Mouse (Mus musculus) MEL (cell line): ENCODE results near the gene Myo5a. TPM values are rescaled to one million over a fixed set of nuclear protein-coding genes. Genes with fewer than 3 reads are reported as not detected.

ENCODE experiments used
- DNase-seq: peaks from one replicate; pipeline ENCODE4 v3.0.0; 2011; ENCODE audit warnings: low read depth, low spot score
- H3K27ac ChIP-seq: 2 replicates; pipeline ENCODE4 v1.5.1; 2012; ENCODE audit warnings: low read depth, mild to moderate bottlenecking, control low read depth, low read length, moderate library complexity; ENCODE audit not compliant: control insufficient read depth
- H3K27me3 ChIP-seq, 2 experiments: fragments of 150-350 bp in 1 of 2; sonication (generic) in 1 of 2; 2 replicates each; pipeline ENCODE4 v1.6.1; 2012; ENCODE audit warnings: low read length in 2 of 2, mild to moderate bottlenecking in 2 of 2, improper control_type of control experiment in 1 of 2, moderate library complexity in 1 of 2; ENCODE audit not compliant: insufficient read depth in 2 of 2, control insufficient read depth in 1 of 2
- H3K36me3 ChIP-seq, 2 experiments: 2 replicates each; pipeline ENCODE4 v1.6.1; 2012 to 2014; ENCODE audit warnings: low read length in 2 of 2, improper control_type of control experiment in 1 of 2, inconsistent platforms in 1 of 2, mild to moderate bottlenecking in 1 of 2; ENCODE audit not compliant: insufficient read depth in 2 of 2, control insufficient read depth in 1 of 2
- H3K4me1 ChIP-seq, 2 experiments: fragments of 150-350 bp in 1 of 2; sonication (generic) in 1 of 2; 2 replicates each; pipeline ENCODE4 v1.6.1; 2012; ENCODE audit warnings: low read length in 2 of 2, improper control_type of control experiment in 1 of 2, mild to moderate bottlenecking in 1 of 2; ENCODE audit not compliant: insufficient read depth in 2 of 2, control insufficient read depth in 1 of 2
- H3K4me3 ChIP-seq, 2 experiments: fragments of 150-350 bp in 1 of 2; sonication (generic) in 1 of 2; 2 replicates each; pipeline ENCODE4 v1.5.1; 2012; ENCODE audit warnings: low read depth in 2 of 2, low read length in 2 of 2, mild to moderate bottlenecking in 2 of 2, moderate library complexity in 2 of 2, control low read depth in 1 of 2, improper control_type of control experiment in 1 of 2; ENCODE audit not compliant: control insufficient read depth in 1 of 2, insufficient read depth in 1 of 2
- H3K79me2 ChIP-seq: 2 replicates; pipeline ENCODE4 v1.6.1; 2012; ENCODE audit warnings: mild to moderate bottlenecking, low read length, moderate library complexity; ENCODE audit not compliant: control insufficient read depth, poor library complexity, insufficient read depth
- H3K9ac ChIP-seq: 2 replicates; pipeline ENCODE4 v1.6.1; 2012; ENCODE audit warnings: low read depth, mild to moderate bottlenecking, control low read depth, low read length, moderate library complexity; ENCODE audit not compliant: control insufficient read depth, poor library complexity, severe bottlenecking
- H3K9me3 ChIP-seq: fragments of 150-350 bp; sonication (generic); replicated peaks from 2 replicates; pipeline ENCODE4 v1.6.1; 2012; ENCODE audit warnings: mild to moderate bottlenecking, low read length, improper control_type of control experiment, moderate library complexity; ENCODE audit not compliant: insufficient read depth
- CHD1 ChIP-seq: IDR thresholded peaks from 2 replicates; pipeline ENCODE4 v1.6.1; 2012; ENCODE audit warnings: low read depth, mild to moderate bottlenecking, inconsistent platforms, low read length, improper control_type of control experiment
- CHD2 ChIP-seq: IDR thresholded peaks from 2 replicates; pipeline ENCODE4 v1.6.1; 2011; ENCODE audit warnings: low read length, improper control_type of control experiment
- CTCF ChIP-seq, 3 experiments: IDR thresholded peaks in 2 of 3; conservative IDR thresholded peaks in 1 of 3; 2 replicates each; pipeline ENCODE4 v1.5.1; 2011 to 2012; ENCODE audit warnings: low read length in 3 of 3, low read depth in 2 of 3, mild to moderate bottlenecking in 2 of 3, improper control_type of control experiment in 1 of 3, inconsistent platforms in 1 of 3, mixed read lengths in 1 of 3, moderate library complexity in 1 of 3; ENCODE audit not compliant: control insufficient read depth in 1 of 3, insufficient read depth in 1 of 3, poor library complexity in 1 of 3, severe bottlenecking in 1 of 3
- E2F4 ChIP-seq: IDR thresholded peaks from 2 replicates; pipeline ENCODE4 v1.6.1; 2011; ENCODE audit warnings: low read depth, low read length, improper control_type of control experiment, borderline replicate concordance
- ELF1 ChIP-seq: IDR thresholded peaks from 2 replicates; pipeline ENCODE4 v1.6.1; 2014; ENCODE audit warnings: low read depth, mild to moderate bottlenecking, inconsistent platforms, low read length, improper control_type of control experiment, moderate library complexity
- EP300 ChIP-seq, 2 experiments: IDR thresholded peaks; 2 replicates each; pipeline ENCODE4 v1.6.1; 2011; ENCODE audit warnings: improper control_type of control experiment in 2 of 2, low read length in 2 of 2, low read depth in 1 of 2, mild to moderate bottlenecking in 1 of 2
- ETS1 ChIP-seq: IDR thresholded peaks from 2 replicates; pipeline ENCODE4 v1.6.1; 2012; ENCODE audit warnings: low read depth, mild to moderate bottlenecking, inconsistent platforms, low read length, improper control_type of control experiment, moderate library complexity
- GABPA ChIP-seq: IDR thresholded peaks from 2 replicates; pipeline ENCODE4 v1.6.1; 2012; ENCODE audit warnings: low read depth, mild to moderate bottlenecking, inconsistent platforms, low read length, improper control_type of control experiment, moderate library complexity
- GATA1 ChIP-seq: IDR thresholded peaks from 2 replicates; pipeline ENCODE4 v1.6.1; 2011; ENCODE audit warnings: low read depth, low read length, improper control_type of control experiment
- HCFC1 ChIP-seq: IDR thresholded peaks from 2 replicates; pipeline ENCODE4 v1.6.1; 2012; ENCODE audit warnings: low read depth, mild to moderate bottlenecking, inconsistent platforms, low read length, improper control_type of control experiment, moderate library complexity
- JUND ChIP-seq: IDR thresholded peaks from 2 replicates; pipeline ENCODE4 v1.6.1; 2011; ENCODE audit warnings: low read depth, mild to moderate bottlenecking, improper control_type of control experiment, low read length
- KAT2A ChIP-seq: conservative IDR thresholded peaks from 2 replicates; pipeline ENCODE4 v1.6.1; 2012; ENCODE audit warnings: low read depth, low read length, improper control_type of control experiment, inconsistent platforms
- MAFK ChIP-seq: IDR thresholded peaks from 2 replicates; pipeline ENCODE4 v1.6.1; 2011; ENCODE audit warnings: low read depth, mild to moderate bottlenecking, low read length, improper control_type of control experiment, borderline replicate concordance
- MAX ChIP-seq: IDR thresholded peaks from 2 replicates; pipeline ENCODE4 v1.6.1; 2011; ENCODE audit warnings: low read length, improper control_type of control experiment
- MAZ ChIP-seq: IDR thresholded peaks from 2 replicates; pipeline ENCODE4 v1.6.1; 2012; ENCODE audit warnings: low read depth, mild to moderate bottlenecking, inconsistent platforms, low read length, improper control_type of control experiment
- MEF2A ChIP-seq: IDR thresholded peaks from 2 replicates; pipeline ENCODE4 v1.6.1; 2014; ENCODE audit warnings: low read depth, mild to moderate bottlenecking, inconsistent platforms, low read length, improper control_type of control experiment; ENCODE audit not compliant: poor library complexity, insufficient replicate concordance, severe bottlenecking; ENCODE audit errors: extremely low read depth
- MXI1 ChIP-seq: IDR thresholded peaks from 2 replicates; pipeline ENCODE4 v1.6.1; 2011; ENCODE audit warnings: mild to moderate bottlenecking, low read depth, low read length, improper control_type of control experiment
- MYB ChIP-seq: IDR thresholded peaks from 2 replicates; pipeline ENCODE4 v1.6.1; 2011; ENCODE audit warnings: mild to moderate bottlenecking, low read depth, low read length, improper control_type of control experiment
- MYC ChIP-seq: IDR thresholded peaks from 2 replicates; pipeline ENCODE4 v1.6.1; 2011; ENCODE audit warnings: low read depth, mild to moderate bottlenecking, low read length, improper control_type of control experiment, moderate library complexity
- NELFE ChIP-seq: IDR thresholded peaks from 2 replicates; pipeline ENCODE4 v1.6.1; 2011; ENCODE audit warnings: low read depth, low read length, improper control_type of control experiment
- NRF1 ChIP-seq: IDR thresholded peaks from 2 replicates; pipeline ENCODE4 v1.6.1; 2014; ENCODE audit warnings: low read depth, mild to moderate bottlenecking, inconsistent platforms, low read length, improper control_type of control experiment, moderate library complexity; ENCODE audit not compliant: poor library complexity, insufficient read depth, severe bottlenecking
- POLR2A ChIP-seq, 2 experiments: IDR thresholded peaks; 2 replicates each; pipeline ENCODE4 v1.6.1; 2011 to 2012; ENCODE audit warnings: low read length in 2 of 2, mild to moderate bottlenecking in 2 of 2, control low read depth in 1 of 2, improper control_type of control experiment in 1 of 2, low read depth in 1 of 2, moderate library complexity in 1 of 2; ENCODE audit not compliant: control insufficient read depth in 1 of 2, insufficient read depth in 1 of 2, poor library complexity in 1 of 2
- POLR2AphosphoS2 ChIP-seq: IDR thresholded peaks from 2 replicates; pipeline ENCODE4 v1.6.1; 2011; ENCODE audit warnings: low read length, improper control_type of control experiment
- POLR2AphosphoS5 ChIP-seq: IDR thresholded peaks from 2 replicates; pipeline ENCODE4 v1.6.1; 2012; ENCODE audit warnings: low read depth, borderline replicate concordance, mild to moderate bottlenecking, inconsistent platforms, low read length, moderate library complexity, mixed read lengths
- RAD21 ChIP-seq: IDR thresholded peaks from 2 replicates; pipeline ENCODE4 v1.6.1; 2011; ENCODE audit warnings: mild to moderate bottlenecking, low read depth, low read length, improper control_type of control experiment
- RCOR1 ChIP-seq: IDR thresholded peaks from 2 replicates; pipeline ENCODE4 v1.6.1; 2012; ENCODE audit warnings: low read depth, mild to moderate bottlenecking, inconsistent platforms, low read length, improper control_type of control experiment
- SIN3A ChIP-seq: IDR thresholded peaks from 2 replicates; pipeline ENCODE4 v1.6.1; 2012; ENCODE audit warnings: low read length, improper control_type of control experiment, inconsistent platforms
- SMC3 ChIP-seq: IDR thresholded peaks from 2 replicates; pipeline ENCODE4 v1.6.1; 2011; ENCODE audit warnings: low read depth, low read length, improper control_type of control experiment
- TAL1 ChIP-seq: IDR thresholded peaks from 2 replicates; pipeline ENCODE4 v1.6.1; 2012; ENCODE audit warnings: mild to moderate bottlenecking, inconsistent platforms, low read length, moderate library complexity, mixed read lengths
- TBP ChIP-seq: IDR thresholded peaks from 2 replicates; pipeline ENCODE4 v1.8.0; 2011; ENCODE audit warnings: low read depth, low read length, improper control_type of control experiment
- TCF12 ChIP-seq: IDR thresholded peaks from 2 replicates; pipeline ENCODE4 v1.6.1; 2014; ENCODE audit warnings: low read depth, mild to moderate bottlenecking, inconsistent platforms, low read length, improper control_type of control experiment, moderate library complexity
- UBTF ChIP-seq: IDR thresholded peaks from 2 replicates; pipeline ENCODE4 v1.6.1; 2012; ENCODE audit warnings: low read depth, mild to moderate bottlenecking, inconsistent platforms, low read length, improper control_type of control experiment, moderate library complexity, borderline replicate concordance; ENCODE audit not compliant: insufficient read depth
- USF1 ChIP-seq: IDR thresholded peaks from 2 replicates; pipeline ENCODE4 v1.6.1; 2014; ENCODE audit warnings: low read depth, mild to moderate bottlenecking, inconsistent platforms, low read length, improper control_type of control experiment, moderate library complexity
- USF2 ChIP-seq, 2 experiments: IDR thresholded peaks; 2 replicates each; pipeline ENCODE4 v1.6.1; 2011 to 2012; ENCODE audit warnings: improper control_type of control experiment in 2 of 2, low read length in 2 of 2, borderline replicate concordance in 1 of 2, inconsistent platforms in 1 of 2, low read depth in 1 of 2, mild to moderate bottlenecking in 1 of 2; ENCODE audit not compliant: insufficient read depth in 1 of 2
- ZC3H11A ChIP-seq: IDR thresholded peaks from 2 replicates; pipeline ENCODE4 v1.6.1; 2012; ENCODE audit warnings: low read depth, mild to moderate bottlenecking, inconsistent platforms, low read length, improper control_type of control experiment
- ZKSCAN1 ChIP-seq: IDR thresholded peaks from 2 replicates; pipeline ENCODE4 v1.6.1; 2012; ENCODE audit warnings: low read depth, mild to moderate bottlenecking, inconsistent platforms, low read length, improper control_type of control experiment, moderate library complexity
- ZMIZ1 ChIP-seq: IDR thresholded peaks from 2 replicates; pipeline ENCODE4 v1.6.1; 2012; ENCODE audit warnings: low read depth, mild to moderate bottlenecking, inconsistent platforms, low read length, improper control_type of control experiment, moderate library complexity
- ZNF384 ChIP-seq: IDR thresholded peaks from 2 replicates; pipeline ENCODE4 v1.6.1; 2012; ENCODE audit warnings: low read depth, mild to moderate bottlenecking, inconsistent platforms, low read length, improper control_type of control experiment
- polyA plus RNA-seq, 2 experiments: library from polyadenylated mRNA; stranded (reverse) in 1 of 2; unstranded in 1 of 2; fragments of >175 nt in 1 of 2; fragments of >200 nt in 1 of 2; gene quantifications; 2 replicates each; pipeline versions ENCODE4 v1.2.1 to v1.2.4; 2012; ENCODE audit warnings: low replicate concordance in 2 of 2, low read depth in 1 of 2; ENCODE audit not compliant: insufficient read length in 2 of 2, insufficient read depth in 1 of 2, missing spikeins in 1 of 2
- total RNA-seq: library from RNA; depleted of rRNA; stranded (reverse); fragments of 300-350 nt; gene quantifications from 2 replicates; pipeline ENCODE4 v1.2.3, GENCODE M21; 2012

Gene Myo5a
- total and polyA plus RNA-seq, 3 experiments = 18.9 to 208 (median 49.0) TPM

- peaks cover 8% of the 10 kb centered on the region for H3K79me2 ChIP-seq
- TF ChIP-seq MXI1 = no peak
- TF ChIP-seq MAX = no peak
- no peak for TF ChIP-seq ZC3H11A
- no peak for TF ChIP-seq GATA1
- TF ChIP-seq CHD1 = no peak
- TF ChIP-seq RAD21 = no peak
- TF ChIP-seq POLR2A (IDR thresholded peaks at IDR 0.05; ENCODE audit: control insufficient read depth in 1 of 2, insufficient read depth in 1 of 2, low read depth in 1 of 2, low read length in 2 of 2, poor library complexity in 1 of 2) = peak in 1 of 2 experiments; percentile 46; a peak in 1 of 4 replicates
- TF ChIP-seq ZNF384 = no peak
- no peak for TF ChIP-seq MAFK
- TF ChIP-seq NELFE = no peak
- no peak for TF ChIP-seq ZKSCAN1
- TF ChIP-seq USF1 = no peak
- TF ChIP-seq NRF1 = no peak
- TF ChIP-seq POLR2AphosphoS5 = no peak
- 0 out of 2 replicates have a peak, but pooled peaks have one; percentile 17 for TF ChIP-seq TCF12
- TF ChIP-seq SIN3A = peak; percentile 40; the same call in 1 of the 2 replicates
- TF ChIP-seq CHD2 = no peak
- peak; percentile 39; the same call in 1 of the 2 replicates for TF ChIP-seq MYC
- no peak for TF ChIP-seq CTCF (IDR thresholded peaks at IDR 0.05 in 2 of 3, conservative IDR thresholded peaks at IDR 0.05 in 1 of 3; ENCODE audit: control insufficient read depth in 1 of 3, insufficient read depth in 1 of 3, low read depth in 2 of 3, low read length in 3 of 3, poor library complexity in 1 of 3, severe bottlenecking in 1 of 3)
- peak in 1 of 2 experiments; percentile 38; a peak in 2 of 4 replicates for TF ChIP-seq EP300 (IDR thresholded peaks at IDR 0.05; ENCODE audit: low read depth in 1 of 2, low read length in 2 of 2)
- TF ChIP-seq RCOR1 = no peak; the same call in 1 of the 2 replicates
- no peak for TF ChIP-seq E2F4
- TF ChIP-seq TAL1 = no peak
- TF ChIP-seq GABPA = no peak
- peak; percentile 59 for TF ChIP-seq TBP
- TF ChIP-seq SMC3 = no peak
- no peak for TF ChIP-seq ELF1
- no peak for TF ChIP-seq MEF2A
- no peak for TF ChIP-seq UBTF
- no peak for TF ChIP-seq HCFC1
- no peak for TF ChIP-seq JUND
- TF ChIP-seq POLR2AphosphoS2 = no peak
- TF ChIP-seq ZMIZ1 = no peak; the same call in 1 of the 2 replicates
- TF ChIP-seq USF2 (IDR thresholded peaks at IDR 0.05; ENCODE audit: borderline replicate concordance in 1 of 2, insufficient read depth in 1 of 2, low read depth in 1 of 2, low read length in 2 of 2) = no peak
- TF ChIP-seq ETS1 = no peak
- TF ChIP-seq MAZ = no peak
- no peak for TF ChIP-seq MYB
- no peak for TF ChIP-seq KAT2A
These were observed 934 bp downstream of the Myo5a start for GRCm38 (mm10) chr9:75071706-75072192.

More at GRCm38 (mm10) chr9:75071706-75072192, 934 bp downstream of the Myo5a start:
- H3K4me1 ChIP-seq = peaks cover 3 to 15% of the 10 kb centered on the region in 2 experiments
- H3K9me3 ChIP-seq = no peaks in the 10 kb centered on the region
- DNase-seq = peak; percentile 88
- H3K27me3 ChIP-seq = no peaks in the 10 kb centered on the region
- peaks cover 0 to 18% of the 10 kb centered on the region in 2 experiments; a peak in 2 of 4 replicates for H3K36me3 ChIP-seq
- peak overlapping the region; percentile 88 to 96 for H3K4me3 ChIP-seq
- peak overlapping the region; percentile 61 for H3K27ac ChIP-seq
- peak overlapping the region; percentile 76 for H3K9ac ChIP-seq
